Mouse (Mus musculus) bone marrow, adult 2 months (tissue): ENCODE measurements around the gene Gm11487. TPM values are rescaled to one million over a fixed set of nuclear protein-coding genes. Genes with fewer than 3 reads are reported as not detected.
"Not testable (repeated sequence)": the region's sequence is repeated elsewhere in the genome, so short reads cannot be mapped to it uniquely, and the experiment has no call there.

Experiments used
- H3K27ac ChIP-seq: fragments of 200-500 bp; 2 replicates; pipeline ENCODE4 v1.5.1; 2012; ENCODE audit warnings: low read depth, mild to moderate bottlenecking, control low read depth, inconsistent platforms, low read length; ENCODE audit not compliant: control insufficient read depth, poor library complexity, insufficient read depth
- H3K4me1 ChIP-seq: fragments of 200-500 bp; 2 replicates; pipeline ENCODE4 v1.6.1; 2011; ENCODE audit warnings: low read length; ENCODE audit not compliant: control insufficient read depth, insufficient read depth
- H3K4me3 ChIP-seq: fragments of 200-500 bp; replicated peaks from 2 replicates; pipeline ENCODE3; 2011; ENCODE audit warnings: mild to moderate bottlenecking, low read depth, low read length, control low read depth; ENCODE audit not compliant: control insufficient read depth
- CTCF ChIP-seq: fragments of 200-500 bp; IDR thresholded peaks from 2 replicates; pipeline ENCODE4 v1.5.1; 2011; ENCODE audit warnings: low read length, control low read depth; ENCODE audit not compliant: control insufficient read depth, insufficient read depth
- POLR2A ChIP-seq: fragments of 200-500 bp; IDR thresholded peaks from 2 replicates; pipeline ENCODE4 v1.6.1; 2011; ENCODE audit warnings: low read depth, mild to moderate bottlenecking, control low read depth, low read length, borderline replicate concordance; ENCODE audit not compliant: control insufficient read depth
- WGBS: fragments of 180-500 bp; shearing (Covaris S2); methylation state at CpG from one replicate; pipeline ENCODE4 v1.1.7; 2018; 5-methylcytosine and 5-hydroxymethylcytosine counted together
- polyA plus RNA-seq: library from polyadenylated mRNA; stranded (reverse); fragments of >200 nt; gene quantifications from 2 replicates; pipeline ENCODE4 v1.2.4, GENCODE M21; 2011; ENCODE audit warnings: low replicate concordance; ENCODE audit not compliant: missing spikeins, insufficient read depth, insufficient read length

Gm11487 gene
- polyA plus RNA-seq: not detected in 2 replicates

DNA sequence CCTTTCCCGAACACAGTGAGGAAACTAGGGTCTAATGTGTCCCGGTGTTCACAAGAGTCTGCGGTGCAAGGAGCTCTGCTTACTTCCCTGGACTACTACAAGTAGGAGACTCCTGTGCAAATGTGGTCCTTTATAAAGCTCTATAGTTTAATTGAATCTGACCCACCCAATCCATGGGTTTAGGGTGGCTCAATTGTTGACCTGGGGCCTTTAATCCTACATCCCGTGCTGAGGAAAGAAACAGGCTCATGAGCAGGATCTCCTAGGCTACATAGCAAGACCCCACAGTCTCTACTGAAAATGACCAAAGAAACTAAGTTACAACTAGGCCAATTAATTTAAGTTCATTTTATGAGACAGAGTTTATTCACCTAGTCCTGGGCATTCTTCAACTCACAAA is at the start of gene Gm11487:
TSS of gene Gm11487 (minus strand) at position 101 of the 400 bp plus-strand sequence.
- H3K4me1 ChIP-seq, H3K4me3 ChIP-seq, H3K27ac ChIP-seq: not testable (repeated sequence)
- WGBS: 72% methylated on average over 4 of the region's 4 CpGs

DNA sequence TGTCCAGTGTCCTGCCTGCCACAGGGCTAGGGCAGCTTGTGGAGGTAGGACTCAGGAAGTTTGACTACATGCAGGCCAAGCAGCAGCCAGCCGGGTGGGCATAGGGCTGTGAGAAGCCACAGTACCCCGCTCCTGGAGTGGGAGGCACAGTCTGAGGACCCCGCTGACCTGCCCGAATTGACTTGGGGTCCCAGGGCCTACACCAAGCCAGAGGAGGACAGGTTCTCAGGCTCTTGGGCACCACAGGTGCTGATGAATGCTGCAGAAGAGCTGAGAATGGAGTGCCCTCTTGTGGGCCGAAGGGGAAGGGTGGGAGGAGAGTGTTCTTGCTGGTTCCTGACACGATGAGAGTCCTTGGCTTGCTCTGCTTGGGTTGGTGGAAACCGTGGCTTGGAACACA is 39.8 kb upstream of the Gm11487 start:
- TF ChIP-seq POLR2A (no peak), CTCF (no peak)
- WGBS: 51% methylated on average over 7 of the region's 7 CpGs
- H3K4me1 ChIP-seq: no peaks in the 10 kb centered on the region

DNA sequence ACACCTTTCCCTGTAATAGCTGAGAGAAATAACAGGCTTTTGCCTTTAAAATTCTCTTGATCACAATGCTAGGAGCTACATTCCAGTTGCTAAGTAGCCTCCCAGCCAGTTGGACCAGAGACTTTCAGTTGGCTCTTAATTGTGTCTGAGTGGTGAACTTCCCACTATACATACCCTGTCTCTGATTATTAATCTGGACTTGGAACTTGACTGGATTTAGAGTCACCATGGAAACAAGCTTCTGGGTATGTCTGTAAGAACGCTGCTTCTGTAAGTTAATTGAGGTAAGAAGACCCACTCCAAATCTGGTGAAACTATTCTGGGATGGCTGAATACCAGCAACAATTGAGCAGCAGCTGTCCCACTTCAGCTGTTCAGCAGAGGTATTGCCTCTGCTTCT is 37.7 kb upstream of the Gm11487 start:
- no peak overlapping the region for H3K4me3 ChIP-seq
- H3K4me1 ChIP-seq: no peaks in the 10 kb centered on the region
- WGBS: 52% methylated on average over 1 of the region's 1 CpGs
- TF ChIP-seq POLR2A: no peak
- no peak for TF ChIP-seq CTCF
- no peak overlapping the region for H3K27ac ChIP-seq

More for the DNA sequence above, 39.8 kb upstream of the Gm11487 start:
- H3K27ac ChIP-seq: no peak overlapping the region
- no peak overlapping the region for H3K4me3 ChIP-seq

DNA sequence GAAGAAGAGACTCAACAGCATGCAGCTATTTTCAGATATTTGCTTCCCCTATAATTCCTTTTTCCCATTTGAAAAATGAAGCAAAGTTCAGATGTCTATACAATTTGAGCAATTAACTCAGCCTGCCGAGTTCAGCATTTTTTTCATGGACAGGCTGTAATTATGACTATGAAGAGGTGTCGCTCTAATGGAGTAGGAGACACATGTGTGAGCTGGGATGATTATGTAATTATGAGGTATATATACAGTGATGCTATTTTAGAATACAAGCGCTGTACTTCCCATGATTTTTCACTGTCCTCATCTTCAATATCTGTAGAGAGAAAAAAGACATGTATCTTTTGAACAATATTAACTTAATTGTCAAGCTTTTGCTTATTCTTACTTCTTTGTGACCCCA is 21.0 kb upstream of the Gm11487 start:
- no peaks in the 10 kb centered on the region for H3K4me1 ChIP-seq
- 76% methylated on average over 3 of the region's 3 CpGs for WGBS
- H3K27ac ChIP-seq: no peak overlapping the region
- no peak overlapping the region for H3K4me3 ChIP-seq
- TF ChIP-seq POLR2A (no peak), CTCF (no peak)

DNA sequence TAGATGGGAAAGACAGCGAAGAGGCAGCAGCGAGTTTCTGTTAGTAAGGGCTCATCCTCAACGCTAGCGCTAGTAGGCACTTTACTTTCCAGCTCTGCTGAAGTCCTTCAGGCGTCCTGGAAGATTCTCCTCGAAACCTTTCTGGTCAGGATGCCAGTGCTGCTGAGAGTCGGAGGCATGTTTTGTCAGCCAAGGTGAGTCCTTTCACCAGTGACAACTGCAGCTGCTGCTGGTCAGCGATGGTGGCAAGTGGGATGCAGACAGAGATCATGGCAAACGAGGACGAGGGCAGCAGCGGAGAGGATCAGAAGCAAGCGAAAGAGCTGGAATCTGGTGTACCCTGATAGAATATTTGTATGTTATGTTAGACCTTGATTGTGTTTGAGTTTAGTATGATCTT is 18.2 kb upstream of the Gm11487 start:
- Histone ChIP-seq H3K27ac (no peak overlapping the region), H3K4me1 (no peaks in the 10 kb centered on the region), H3K4me3 (no peak overlapping the region)
- WGBS: 77% methylated on average over 12 of the region's 12 CpGs
- TF ChIP-seq POLR2A: no peak
- TF ChIP-seq CTCF: no peak

DNA sequence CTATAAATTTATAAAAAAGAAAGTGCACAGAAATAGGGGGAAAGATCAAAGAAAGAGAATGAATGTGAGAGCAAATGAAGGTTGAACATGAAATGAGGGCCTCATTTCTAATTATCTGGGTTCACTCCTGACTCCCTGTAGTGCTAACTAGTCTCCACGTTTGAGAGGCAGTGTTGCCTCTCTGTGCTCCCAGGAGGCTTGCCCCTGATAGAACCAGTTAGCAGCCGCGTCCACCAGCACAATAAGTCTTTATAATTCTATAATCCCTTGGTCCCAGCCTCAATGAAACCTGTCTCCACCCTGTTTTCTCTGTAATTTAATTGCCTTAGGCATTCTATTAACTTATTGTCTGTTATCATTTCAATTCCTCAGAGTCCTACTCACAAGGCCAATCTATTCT is 38.3 kb downstream of the Gm11487 start:
- no peaks in the 10 kb centered on the region for H3K4me1 ChIP-seq
- H3K27ac ChIP-seq: no peak overlapping the region
- no peak overlapping the region for H3K4me3 ChIP-seq
- TF ChIP-seq CTCF: no peak
- no peak for TF ChIP-seq POLR2A
- 43% methylated on average over 3 of the region's 3 CpGs for WGBS

Other genes starting within 250 kb of the Gm11487 start
- not detected in 2 replicates for gene Gm11238, start 202.8 kb upstream of the Gm11487 start, polyA plus RNA-seq
- not detected in 2 replicates for gene Gm11237, start 217.9 kb upstream of the Gm11487 start, polyA plus RNA-seq
- not detected in 2 replicates for gene Gm11236, start 233.0 kb upstream of the Gm11487 start, polyA plus RNA-seq